In genomic region chr11:106271794-106272643, GRCm38 (mm10) we compare ENCODE assay signal across 7 mouse cellular contexts. TPM values are rescaled to one million over a fixed set of nuclear protein-coding genes. Genes with fewer than 3 reads are reported as not detected.
DNase-seq lines count a peak whose midpoint lies in the region; ATAC-seq lines count a peak whose summit lies in the region.

No protein-coding gene starts in this region.

- H3K9ac ChIP-seq in limb, embryonic 13.5 days, result peak overlapping the region; percentile 100
- H3K9ac ChIP-seq in midbrain, embryonic 11.5 days (ENCODE audit: low read length), result peak overlapping the region; percentile 97

- ATAC-seq in limb, embryonic 13.5 days (ENCODE audit: low FRiP score, low read depth), result no peak; the same call in 1 of the 2 replicates
- ATAC-seq in midbrain, embryonic 11.5 days (ENCODE audit: low FRiP score), result no peak; the same call in 1 of the 2 replicates

- H3K36me3 ChIP-seq in limb, embryonic 13.5 days, result peaks cover 4% of the 10 kb centered on the region
- 0 out of 2 replicates have a peak, but pooled peaks cover 2% of the 10 kb centered on the region for H3K36me3 ChIP-seq in midbrain, embryonic 11.5 days (ENCODE audit: control insufficient read depth, insufficient read depth, low read length)

- DNase-seq in urinary bladder, postnatal 25 days (ENCODE audit: low spot score), result peak; percentile 51
- no peak for DNase-seq in urinary bladder, adult 2 months (ENCODE audit: low spot score)
- peak; percentile 50 for DNase-seq in embryo, embryonic 11 days
- peak; percentile 23 to 71 for DNase-seq in heart, postnatal 10 days
- peak; percentile 96 for DNase-seq in midbrain, embryonic 11.5 days (ENCODE audit: low spot score, missing footprints)
- no peak for DNase-seq in retina, embryonic 14.5 days (ENCODE audit: low spot score)

- H3K27me3 ChIP-seq in limb, embryonic 13.5 days, result no peaks in the 10 kb centered on the region
- H3K27me3 ChIP-seq in midbrain, embryonic 11.5 days (ENCODE audit: control insufficient read depth, insufficient read depth, low read length), result no peaks in the 10 kb centered on the region

- no peaks in the 10 kb centered on the region for H3K9me3 ChIP-seq in limb, embryonic 13.5 days
- H3K9me3 ChIP-seq in midbrain, embryonic 11.5 days (ENCODE audit: control insufficient read depth, low read length), result no peaks in the 10 kb centered on the region

- H3K4me2 ChIP-seq in limb, embryonic 13.5 days (replicated peaks), result peak overlapping the region; percentile 94
- H3K4me2 ChIP-seq in midbrain, embryonic 11.5 days, result peak overlapping the region; percentile 85

- intact Hi-C loops in heart, postnatal 10 days (cut with DNase I), result loop anchor here (1.0 kb wide), 1 partner anchor 16 kb away; the partner anchor contains the start of genes Ftsj3 and Psmc5

- WGBS in limb, embryonic 13.5 days, result 1% methylated on average over 32 of the region's 41 CpGs
- WGBS in midbrain, embryonic 11.5 days, result 2% methylated on average over 41 of the region's 41 CpGs

- peak overlapping the region; percentile 96 for H3K27ac ChIP-seq in limb, embryonic 13.5 days
- H3K27ac ChIP-seq in midbrain, embryonic 11.5 days (ENCODE audit: low read depth, low read length), result peak overlapping the region; percentile 80

- peaks cover 76% of the 10 kb centered on the region for H3K4me1 ChIP-seq in limb, embryonic 13.5 days
- peaks cover 15% of the 10 kb centered on the region for H3K4me1 ChIP-seq in midbrain, embryonic 11.5 days (ENCODE audit: control insufficient read depth, insufficient read depth, low read length)

- H3K4me3 ChIP-seq in limb, embryonic 13.5 days, result peak overlapping the region; percentile 76
- H3K4me3 ChIP-seq in midbrain, embryonic 11.5 days (ENCODE audit: low read depth, low read length), result peak overlapping the region; percentile 96

RNA-seq across cellular contexts. Expression of gene Smarcd2, which starts 0.8 kb away (rescaled TPM):
- 105 and 110 TPM in 2 replicates for polyA plus RNA-seq in urinary bladder, adult 2 months (2012; rRNA removed)
- 10 to 100 TPM; 28.1 to 28.4 TPM for total RNA-seq in heart, postnatal 10 days (2021)
- 82.6 and 82.7 TPM in 2 replicates for polyA plus RNA-seq in limb, embryonic 13.5 days (2015; fragmentation: Nextera tagmentation; extraction: Ambion mirVana)
- polyA plus RNA-seq in midbrain, embryonic 11.5 days (2014; fragmentation: Nextera tagmentation; extraction: Ambion mirVana), result 23.0 and 26.5 TPM in 2 replicates

RNA-seq across cellular contexts. Expression of gene Tcam1, which starts 4.5 kb away (rescaled TPM):
- 0.11 and 0.19 TPM in 2 replicates for polyA plus RNA-seq in urinary bladder, adult 2 months (2012; rRNA removed)
- total RNA-seq in heart, postnatal 10 days (2021), result under 1 TPM in 1 of 2 experiments, not detected in 1; 0.07 TPM
- 0.34 and 0.43 TPM in 2 replicates for polyA plus RNA-seq in limb, embryonic 13.5 days (2015; fragmentation: Nextera tagmentation; extraction: Ambion mirVana)
- 0.04 TPM in 2 replicates for polyA plus RNA-seq in midbrain, embryonic 11.5 days (2014; fragmentation: Nextera tagmentation; extraction: Ambion mirVana)

RNA-seq across cellular contexts. Expression of gene Psmc5, which starts 16.1 kb away (rescaled TPM):
- 152 and 156 TPM in 2 replicates for polyA plus RNA-seq in urinary bladder, adult 2 months (2012; rRNA removed)
- total RNA-seq in heart, postnatal 10 days (2021), result 100 to 1,000 TPM; 107 to 109 TPM
- 320 and 338 TPM in 2 replicates for polyA plus RNA-seq in limb, embryonic 13.5 days (2015; fragmentation: Nextera tagmentation; extraction: Ambion mirVana)
- polyA plus RNA-seq in midbrain, embryonic 11.5 days (2014; fragmentation: Nextera tagmentation; extraction: Ambion mirVana), result 396 and 404 TPM in 2 replicates

RNA-seq across cellular contexts. Expression of gene Ftsj3, which starts 16.1 kb away (rescaled TPM):
- 26.7 and 27.0 TPM in 2 replicates for polyA plus RNA-seq in urinary bladder, adult 2 months (2012; rRNA removed)
- 10 to 100 TPM; 22.3 to 24.7 TPM for total RNA-seq in heart, postnatal 10 days (2021)
- polyA plus RNA-seq in limb, embryonic 13.5 days (2015; fragmentation: Nextera tagmentation; extraction: Ambion mirVana), result 56.4 and 58.5 TPM in 2 replicates
- polyA plus RNA-seq in midbrain, embryonic 11.5 days (2014; fragmentation: Nextera tagmentation; extraction: Ambion mirVana), result 67.3 and 71.4 TPM in 2 replicates

RNA-seq across cellular contexts. Expression of gene Gh, which starts 29.6 kb away (rescaled TPM):
- not detected in 2 replicates for polyA plus RNA-seq in urinary bladder, adult 2 months (2012; rRNA removed)
- not detected for total RNA-seq in heart, postnatal 10 days (2021)
- polyA plus RNA-seq in limb, embryonic 13.5 days (2015; fragmentation: Nextera tagmentation; extraction: Ambion mirVana), result not detected in 2 replicates
- polyA plus RNA-seq in midbrain, embryonic 11.5 days (2014; fragmentation: Nextera tagmentation; extraction: Ambion mirVana), result not detected in 2 replicates

Comparison
In these comparisons a context has a peak if more than half of its experiments do, and no peak if none do; other contexts are left out.
1. DNase-seq: peak in urinary bladder, postnatal 25 days (single experiment), embryo, embryonic 11 days (single experiment), heart, postnatal 10 days (2 of 2) and midbrain, embryonic 11.5 days (single experiment); none in urinary bladder, adult 2 months (single experiment) and retina, embryonic 14.5 days (single experiment).